Mouse (Mus musculus) embryo, embryonic 10 days (tissue): ENCODE measurements at regions not wholly inside any gene's neighbourhood (a gene's known extent, or its start where the extent isn't known, plus 50 kb on each side); places are given as distances from the start of the nearest gene placed in this dataset.

Source experiments
- DNase-seq: peaks from one replicate; pipeline ENCODE4 v3.0.0-alpha.2; 2015; ENCODE audit warnings: low spot score

DNA sequence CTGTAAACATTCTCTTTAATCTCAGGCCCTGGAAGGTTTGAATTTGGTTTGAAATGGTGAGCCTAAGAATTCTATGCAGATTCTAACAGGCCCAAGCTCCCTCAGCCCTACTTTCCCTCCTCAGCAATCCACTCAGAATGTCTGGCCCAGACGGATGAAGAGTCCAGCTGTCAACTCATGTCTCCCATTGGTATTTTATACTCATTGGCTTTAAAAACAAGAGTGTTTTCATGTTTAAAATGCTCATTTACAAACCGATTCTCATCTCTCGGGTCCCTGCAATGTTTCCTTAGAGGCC is 461.4 kb upstream of the BC052040 start:
- DNase-seq, result no peak

- DNase-seq, result no peak
Observed at GRCm38 (mm10) chr2:115126625-115127369, 454.7 kb upstream of the BC052040 start.

DNA sequence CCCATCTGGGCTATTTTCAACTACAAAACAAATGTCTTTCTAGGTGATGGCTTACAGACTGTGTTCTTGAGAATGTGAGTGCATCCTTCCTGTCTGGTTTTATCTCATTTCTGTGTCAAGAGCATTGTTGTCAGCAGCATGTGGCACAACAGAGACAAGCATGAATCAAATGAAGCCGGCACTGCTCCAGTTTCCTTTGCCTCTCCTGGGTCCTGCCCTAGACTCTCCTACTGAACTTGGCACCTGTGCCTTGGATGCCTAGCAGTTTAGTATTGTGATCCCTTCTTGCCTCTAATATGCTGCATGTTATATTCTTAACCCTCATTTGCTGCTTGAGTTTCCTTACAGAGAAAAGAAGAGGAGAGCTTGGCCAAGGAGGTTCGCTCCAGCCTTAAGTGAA is 449.8 kb upstream of the BC052040 start:
- no peak for DNase-seq

DNA sequence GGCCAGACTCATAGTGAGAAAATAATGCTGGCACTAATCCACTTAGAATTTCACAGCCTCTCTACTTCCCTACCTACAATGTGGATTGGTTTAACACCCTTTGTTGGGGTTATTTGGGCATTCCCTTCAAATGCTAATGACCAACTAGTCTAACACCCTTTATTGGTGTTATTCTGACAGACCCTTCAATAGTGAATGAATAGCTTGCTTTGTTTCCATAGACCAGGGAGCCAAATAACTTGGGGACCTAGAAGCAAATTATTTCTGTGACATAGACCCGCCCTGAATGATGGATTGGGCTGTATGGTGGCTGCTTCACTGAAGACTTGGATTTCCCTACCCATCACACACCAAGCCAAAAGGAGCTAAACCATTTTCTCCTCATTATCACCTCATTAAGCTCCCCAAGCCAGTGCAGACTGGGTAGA is 449.3 kb upstream of the BC052040 start:
- peak; percentile 25 for DNase-seq

DNA sequence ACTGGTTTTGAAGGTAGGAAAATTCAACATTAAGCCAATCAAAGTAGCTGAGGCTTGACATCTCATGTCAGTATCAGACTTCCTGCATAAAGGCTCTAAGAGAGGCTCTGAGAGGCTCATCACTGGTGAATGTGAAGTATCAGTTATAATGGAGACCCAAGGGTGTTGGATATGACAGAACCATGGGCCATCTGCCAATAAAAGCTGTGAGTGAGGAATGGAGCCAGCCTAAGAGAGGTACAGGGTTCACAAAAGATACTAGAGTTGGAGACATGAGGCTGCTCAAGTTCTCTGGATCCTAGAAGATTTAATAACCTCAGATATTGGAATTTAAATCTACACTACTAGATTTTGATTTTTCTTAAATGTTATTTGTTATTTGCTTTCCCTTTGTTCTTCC is 440.1 kb upstream of the BC052040 start:
- no peak for DNase-seq

DNA sequence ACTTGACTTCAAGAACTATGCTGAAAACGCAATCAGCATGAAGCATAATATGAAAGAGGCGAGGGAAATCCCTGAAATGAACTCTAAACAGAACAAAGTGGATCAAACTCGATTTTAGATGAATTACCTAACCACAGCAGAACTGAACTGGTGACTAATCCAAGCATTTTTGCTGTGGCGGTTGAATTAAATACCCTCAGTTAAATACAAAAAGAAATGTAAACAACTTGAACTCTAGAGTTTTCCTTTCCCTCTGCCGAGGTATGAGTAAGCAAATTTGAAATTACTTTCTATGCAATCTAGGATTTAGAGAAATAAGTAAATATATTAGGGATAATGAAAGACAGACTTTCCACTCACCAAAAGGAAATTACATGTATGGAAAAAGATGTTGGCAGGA is 409.4 kb upstream of the BC052040 start:
- no peak for DNase-seq

GRCm38 (mm10) chr2:115177076-115177475 is 404.4 kb upstream of the BC052040 start:
- DNase-seq, result no peak

- DNase-seq, result no peak
Observed at GRCm38 (mm10) chr2:115177896-115178295, 403.6 kb upstream of the BC052040 start.

GRCm38 (mm10) chr2:115211191-115211590 is 370.3 kb upstream of the BC052040 start:
- no peak for DNase-seq

- peak; percentile 59 for DNase-seq
Observed at GRCm38 (mm10) chr2:115213181-115213970, 368.1 kb upstream of the BC052040 start.

DNA sequence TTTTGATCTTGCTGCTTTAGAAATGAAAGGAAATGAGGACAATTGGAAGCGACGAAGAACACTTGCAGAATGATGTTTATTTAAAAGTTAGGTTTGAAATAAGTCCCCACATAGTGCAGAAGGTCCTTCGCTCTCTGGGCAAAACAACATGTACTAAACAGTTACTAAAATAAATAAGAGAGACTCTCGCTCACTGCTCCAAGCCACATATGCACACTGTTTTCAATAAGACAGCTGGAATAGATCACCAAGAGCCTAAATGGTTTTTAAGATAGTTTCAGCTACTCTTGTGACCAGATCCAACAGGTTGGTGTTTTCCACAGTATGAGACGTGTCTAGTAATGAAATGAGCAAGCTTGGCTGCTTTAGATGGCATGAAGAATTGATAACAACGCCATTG is 367.2 kb upstream of the BC052040 start:
- DNase-seq, result no peak

- no peak for DNase-seq
Observed at GRCm38 (mm10) chr2:115230041-115230440, 351.5 kb upstream of the BC052040 start.

DNA sequence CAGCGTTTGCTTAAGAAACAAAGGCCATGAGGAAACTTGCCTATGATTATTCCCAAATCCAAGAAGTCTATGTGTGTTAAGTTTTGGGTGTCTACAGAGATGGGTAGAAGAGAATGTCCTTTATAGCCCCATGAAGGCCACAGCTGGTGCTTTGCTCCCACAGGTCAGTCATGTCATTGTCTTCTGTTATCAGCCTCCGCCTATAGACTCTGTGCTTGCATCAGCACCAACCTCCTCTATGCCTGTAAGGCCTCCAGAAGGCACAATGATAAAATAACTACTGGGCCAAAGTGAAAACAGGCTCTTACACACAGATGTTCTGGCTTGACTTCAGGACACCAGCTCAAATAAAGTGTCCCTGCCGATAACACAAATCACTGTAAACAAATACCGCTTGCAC is 333.8 kb upstream of the BC052040 start:
- DNase-seq, result no peak

DNA sequence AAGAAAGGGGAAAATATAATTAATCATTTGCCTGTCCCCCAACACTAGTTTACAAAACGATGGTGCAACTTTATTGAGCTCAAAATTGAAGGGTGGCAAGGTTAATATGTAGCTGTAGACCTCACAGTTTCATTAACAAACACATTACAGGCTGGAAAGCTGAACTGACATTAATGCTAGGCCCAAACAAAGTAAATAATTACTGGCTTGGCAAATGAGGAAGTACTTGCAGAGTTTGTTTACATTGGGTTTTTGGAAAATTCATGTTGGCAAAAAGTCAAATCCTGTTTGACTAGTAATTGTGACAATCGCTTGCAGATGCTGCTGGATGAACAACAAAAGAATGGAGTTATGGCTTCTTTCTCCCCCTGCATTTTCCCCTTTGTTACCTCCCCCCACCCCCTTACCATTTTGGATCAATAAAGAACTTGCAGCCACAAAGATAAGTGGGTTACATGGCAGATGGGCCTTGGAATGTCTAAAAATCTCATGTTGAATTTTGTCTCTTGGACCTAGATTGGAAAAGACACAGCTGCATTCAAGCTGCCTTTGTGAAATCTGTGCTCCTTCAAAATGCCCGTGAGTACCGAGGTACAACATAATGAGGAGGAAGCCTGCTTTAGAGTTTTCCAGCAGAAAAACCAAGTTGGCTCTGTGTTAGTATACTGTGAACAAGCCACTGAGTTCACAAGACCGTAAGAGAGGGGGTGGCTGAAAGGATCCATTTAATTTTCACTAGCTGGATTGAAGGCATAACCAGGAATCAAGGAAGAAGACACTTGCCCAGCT is 331.3 kb upstream of the BC052040 start:
- DNase-seq, result no peak

GRCm38 (mm10) chr2:115257391-115257790 is 324.1 kb upstream of the BC052040 start:
- no peak for DNase-seq

- no peak for DNase-seq
Observed at GRCm38 (mm10) chr2:115268247-115268646, 313.3 kb upstream of the BC052040 start.

GRCm38 (mm10) chr2:115277421-115277820 is 304.1 kb upstream of the BC052040 start:
- no peak for DNase-seq

DNA sequence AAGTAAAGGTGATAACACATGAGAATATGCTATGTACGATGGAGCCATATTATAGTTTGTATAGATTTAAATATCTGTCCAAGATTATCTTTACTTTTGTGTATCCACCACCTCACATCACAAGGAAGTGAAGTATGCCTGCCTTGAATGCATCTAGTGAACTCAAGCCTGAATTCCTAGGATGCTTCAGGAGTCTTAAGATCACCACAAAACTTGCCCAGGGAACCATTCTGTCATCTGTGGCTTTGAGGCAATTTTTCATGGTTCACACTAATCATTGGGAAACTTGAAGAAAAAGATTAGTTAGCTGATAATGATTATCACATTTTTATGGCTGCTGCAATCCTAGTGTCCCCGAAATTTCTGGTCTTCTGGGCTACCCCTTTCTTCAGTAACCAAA is 288.5 kb upstream of the BC052040 start:
- DNase-seq, result no peak

DNA sequence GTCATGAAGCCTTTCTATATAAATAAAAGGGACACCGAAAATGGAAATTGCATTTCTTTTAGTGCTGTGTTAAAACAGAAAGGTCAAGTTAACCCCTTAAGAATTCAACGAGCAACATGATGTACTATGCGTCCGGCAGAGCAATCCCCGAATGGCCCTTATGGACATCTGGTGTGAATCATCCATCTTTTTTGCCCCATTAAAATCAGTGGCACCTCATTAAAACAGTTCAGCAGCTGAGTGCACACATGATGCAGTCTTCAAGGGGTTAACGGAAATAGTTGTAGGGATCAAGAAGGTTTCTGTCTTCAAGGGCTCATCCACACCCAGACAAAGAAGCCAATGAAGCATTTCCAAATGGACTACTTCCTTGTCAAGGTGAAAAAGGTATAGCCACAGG is 284.1 kb upstream of the BC052040 start:
- DNase-seq, result peak; percentile 25

GRCm38 (mm10) chr2:115307248-115307647 is 274.3 kb upstream of the BC052040 start:
- no peak for DNase-seq

DNA sequence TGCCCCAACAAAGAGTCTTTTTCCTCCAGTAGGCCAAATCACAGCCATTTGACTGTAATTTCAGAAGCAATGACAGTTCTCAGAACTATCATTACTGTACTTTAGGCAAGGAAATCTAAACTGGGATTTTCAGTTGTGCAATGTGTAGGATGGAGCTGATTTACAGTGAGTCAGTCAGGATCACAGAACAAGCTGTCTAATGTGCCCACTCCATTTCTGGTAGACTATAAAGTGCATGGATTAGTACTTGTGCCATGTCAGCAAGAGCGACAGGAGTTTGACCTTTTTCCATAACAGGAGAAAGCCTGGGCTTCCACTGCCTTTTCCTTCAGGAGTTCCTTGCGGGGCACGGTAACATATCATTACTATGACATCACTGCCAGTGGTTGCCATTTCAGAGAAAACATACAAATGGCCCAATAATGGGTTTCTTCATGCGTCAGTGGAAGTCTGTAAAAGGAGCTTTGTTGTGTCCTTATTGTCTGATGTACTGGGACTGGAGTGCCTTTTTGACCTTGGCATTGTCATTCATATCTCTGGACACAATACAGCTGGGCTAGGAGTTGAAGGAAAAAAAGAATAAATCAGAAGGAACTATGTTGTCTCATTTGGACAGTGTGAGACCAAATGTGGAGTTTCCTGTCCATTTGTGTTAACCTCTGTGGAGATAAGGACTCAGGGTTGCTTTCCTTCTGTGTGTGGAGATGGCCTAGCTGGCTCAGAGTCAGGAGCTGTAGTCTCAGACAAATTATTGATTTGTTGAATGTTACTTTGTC is 271.5 kb upstream of the BC052040 start:
- peak; percentile 49 for DNase-seq

GRCm38 (mm10) chr2:115318551-115318950 is 263.0 kb upstream of the BC052040 start:
- DNase-seq, result no peak
